Mouse (Mus musculus): ENCODE data around the gene Ube2a. TPM values are rescaled to one million over a fixed set of nuclear protein-coding genes. Genes with fewer than 3 reads are reported as not detected.
"Not testable (repeated sequence)": the region's sequence is repeated elsewhere in the genome, so short reads cannot be mapped to it uniquely, and the experiment has no call there.

Gene Ube2a
- polyA plus RNA-seq, 1 experiment from 2014 or later = 123 TPM

DNA sequence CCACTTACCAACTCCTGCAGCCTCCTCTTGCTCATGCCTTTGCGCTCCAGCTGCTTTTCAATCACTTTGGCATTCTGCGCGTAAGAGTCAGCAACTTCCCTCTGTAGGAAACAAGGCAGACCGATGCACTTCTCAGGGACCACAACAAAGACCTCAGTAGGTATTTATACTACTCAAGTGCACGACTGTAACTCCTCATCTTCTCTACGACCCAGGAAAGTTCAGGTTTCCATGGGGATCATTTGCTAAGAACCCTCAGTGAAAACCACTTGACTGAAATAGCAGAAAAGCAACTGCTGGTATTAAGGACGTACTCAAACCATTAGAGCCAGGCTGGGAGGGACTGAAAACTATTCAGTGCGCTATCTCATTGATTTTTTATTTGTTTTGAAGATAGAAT is 21.1 kb upstream of the Ube2a start:
- no peak overlapping the region for H3K4me2 ChIP-seq (replicated peaks)
- H3K9me3 ChIP-seq = no peaks in the 10 kb centered on the region
- no peak for ATAC-seq (ENCODE audit: low FRiP score, low read depth)
- H3K4me1 ChIP-seq = no peaks in the 10 kb centered on the region
- H3K9ac ChIP-seq = no peak overlapping the region
- H3K27ac ChIP-seq = no peak overlapping the region
- no peaks in the 10 kb centered on the region; the same call in 1 of the 2 replicates for H3K36me3 ChIP-seq
- 81% methylated on average over 8 of the region's 8 CpGs for WGBS
- no peaks in the 10 kb centered on the region for H3K27me3 ChIP-seq
- no peak overlapping the region for H3K4me3 ChIP-seq

GRCm38 (mm10) chrX:36863766-36864608 is 9.7 kb upstream of the Ube2a start:
- Histone ChIP-seq H3K27me3 (no peaks in the 10 kb centered on the region), H3K27ac (no peak overlapping the region), H3K4me2 (replicated peaks) (peak overlapping the region; percentile 61), H3K4me1 (peaks cover 6% of the 10 kb centered on the region; the same call in 1 of the 2 replicates), H3K9me3 (no peaks in the 10 kb centered on the region), H3K36me3 (no peaks in the 10 kb centered on the region), H3K9ac (peak overlapping the region; percentile 59), H3K4me3 (peak overlapping the region; percentile 46)
- 18% methylated on average over 43 of the region's 44 CpGs for WGBS
- ATAC-seq (ENCODE audit: low FRiP score, low read depth) = peak; percentile 87

DNA sequence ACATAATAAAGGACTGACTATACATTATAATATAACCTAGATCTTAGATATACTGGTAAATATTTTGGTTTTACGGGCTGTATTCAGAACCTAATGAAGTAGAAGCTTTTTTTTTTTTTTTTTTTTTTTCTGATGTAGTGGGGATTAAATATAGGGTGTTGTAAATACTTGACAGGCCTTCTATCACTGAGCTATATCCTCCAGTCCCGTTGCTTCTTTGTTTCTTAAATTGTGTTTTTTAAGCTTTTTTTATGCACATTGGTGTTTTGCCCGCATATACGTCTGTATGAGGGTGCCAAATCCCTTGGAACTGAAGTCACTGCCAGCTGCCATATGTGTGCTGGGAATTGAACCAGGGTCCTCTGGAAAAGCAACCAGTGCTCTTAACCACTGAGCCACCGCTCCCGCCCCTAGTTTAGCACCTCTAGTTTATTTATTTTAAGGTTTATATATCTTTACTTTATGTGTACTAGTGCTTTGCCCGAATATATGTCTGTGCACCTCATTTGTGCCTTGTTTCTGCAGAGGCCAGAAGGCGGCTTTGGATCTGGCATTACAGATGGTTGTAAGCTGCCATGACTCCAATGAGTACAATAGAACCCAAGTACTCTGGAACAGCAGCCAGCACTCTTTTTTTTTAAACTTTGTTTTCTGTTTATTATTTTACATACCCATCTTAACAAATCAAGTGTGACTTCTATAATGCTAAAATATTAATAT is 8.9 kb upstream of the Ube2a start:
- H3K27me3 ChIP-seq = no peaks in the 10 kb centered on the region
- H3K4me1 ChIP-seq = peaks cover 6% of the 10 kb centered on the region; the same call in 1 of the 2 replicates
- peak overlapping the region; percentile 46 for H3K4me3 ChIP-seq
- no peak; the same call in 1 of the 2 replicates for ATAC-seq (ENCODE audit: low FRiP score, low read depth)
- H3K36me3 ChIP-seq = no peaks in the 10 kb centered on the region
- H3K27ac ChIP-seq = no peak overlapping the region
- 59% methylated on average over 8 of the region's 8 CpGs for WGBS
- no peak overlapping the region for H3K9ac ChIP-seq
- H3K4me2 ChIP-seq (replicated peaks) = peak overlapping the region; percentile 44
- no peaks in the 10 kb centered on the region for H3K9me3 ChIP-seq

DNA sequence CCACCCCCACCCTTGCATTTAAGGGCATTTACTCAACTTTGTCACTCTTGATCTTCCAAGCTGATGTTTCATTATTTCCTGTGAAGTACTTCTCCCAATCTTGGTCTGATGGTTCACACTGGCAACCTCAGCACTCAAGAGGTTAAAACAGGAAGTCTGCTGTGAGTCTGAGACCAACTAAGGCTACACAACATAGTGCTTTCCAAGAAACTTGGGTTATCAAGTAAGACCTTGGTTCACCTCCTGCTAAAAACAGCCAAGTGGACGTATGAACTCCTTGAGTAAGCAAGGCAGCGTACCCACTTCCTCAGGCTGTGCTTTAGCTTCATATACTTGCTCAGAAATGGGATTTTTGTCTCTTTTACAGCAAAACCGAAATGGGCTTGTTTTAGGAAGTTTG is 3.3 kb upstream of the Ube2a start:
- H3K4me3 ChIP-seq = no peak overlapping the region
- H3K4me1 ChIP-seq = peaks cover 1% of the 10 kb centered on the region
- H3K9me3 ChIP-seq = no peaks in the 10 kb centered on the region
- H3K36me3 ChIP-seq = no peaks in the 10 kb centered on the region
- no peaks in the 10 kb centered on the region; the same call in 1 of the 2 replicates for H3K27me3 ChIP-seq
- WGBS = 69% methylated on average over 3 of the region's 3 CpGs
- no peak for ATAC-seq (ENCODE audit: low FRiP score, low read depth)
- H3K4me2 ChIP-seq (replicated peaks) = no peak overlapping the region
- H3K27ac ChIP-seq = no peak overlapping the region
- H3K9ac ChIP-seq = no peak overlapping the region

- H3K4me3 ChIP-seq = peak overlapping the region; percentile 64
- H3K27me3 ChIP-seq = no peaks in the 10 kb centered on the region; the same call in 1 of the 2 replicates
- peaks cover 7% of the 10 kb centered on the region; the same call in 1 of the 2 replicates for H3K36me3 ChIP-seq
- 8% methylated on average over 55 of the region's 57 CpGs for WGBS
- peak overlapping the region; percentile 77 for H3K9ac ChIP-seq
- ATAC-seq (ENCODE audit: low FRiP score, low read depth) = peak; percentile 95
- H3K27ac ChIP-seq = peak overlapping the region; percentile 85
- peak overlapping the region; percentile 70 for H3K4me2 ChIP-seq (replicated peaks)
- no peaks in the 10 kb centered on the region for H3K9me3 ChIP-seq
- peaks cover 4% of the 10 kb centered on the region for H3K4me1 ChIP-seq
Measured at GRCm38 (mm10) chrX:36874178-36874696, 537 bp downstream of the Ube2a start.

DNA sequence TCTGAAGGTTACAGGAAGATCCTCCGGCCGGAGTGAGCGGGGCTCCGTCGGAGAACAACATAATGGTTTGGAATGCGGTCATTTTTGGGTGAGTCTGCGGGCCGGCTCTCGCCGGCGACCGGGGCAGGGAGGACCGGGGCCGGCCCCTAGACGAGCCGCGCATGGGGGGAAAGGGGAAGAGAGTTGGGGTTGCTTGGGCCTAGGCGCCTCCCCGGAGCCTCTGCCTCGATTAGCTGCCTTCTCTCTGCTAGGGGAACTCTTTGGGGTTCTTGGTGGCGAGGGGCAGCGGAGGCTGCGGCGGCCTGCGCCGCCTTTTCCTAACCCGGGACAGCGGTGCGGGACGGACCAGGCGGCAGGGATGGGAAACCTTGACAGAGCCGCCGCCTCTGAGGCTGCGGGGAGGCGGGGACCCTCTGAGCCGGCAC is 1.0 kb downstream of the Ube2a start:
- Histone ChIP-seq H3K27me3 (no peaks in the 10 kb centered on the region; the same call in 1 of the 2 replicates), H3K9ac (peak overlapping the region; percentile 77), H3K4me2 (replicated peaks) (peak overlapping the region; percentile 70), H3K36me3 (peaks cover 7% of the 10 kb centered on the region; the same call in 1 of the 2 replicates), H3K9me3 (no peaks in the 10 kb centered on the region), H3K27ac (peak overlapping the region; percentile 85), H3K4me1 (peaks cover 4% of the 10 kb centered on the region), H3K4me3 (peak overlapping the region; percentile 64)
- ATAC-seq (ENCODE audit: low FRiP score, low read depth) = peak; percentile 57
- WGBS = 7% methylated on average over 26 of the region's 36 CpGs

- Histone ChIP-seq H3K27me3 (no peaks in the 10 kb centered on the region), H3K27ac (no peak overlapping the region), H3K9me3 (no peaks in the 10 kb centered on the region), H3K4me2 (replicated peaks) (no peak overlapping the region), H3K4me3 (no peak overlapping the region), H3K36me3 (peaks cover 13% of the 10 kb centered on the region), H3K4me1 (no peaks in the 10 kb centered on the region), H3K9ac (no peak overlapping the region)
- 83% methylated on average over 1 of the region's 1 CpGs for WGBS
- ATAC-seq (ENCODE audit: low FRiP score, low read depth) = no peak
Measured at GRCm38 (mm10) chrX:36884719-36885118, 11.0 kb downstream of the Ube2a start.

GRCm38 (mm10) chrX:36898931-36899330 is 25.2 kb downstream of the Ube2a start:
- WGBS = 31% methylated on average over 1 of the region's 1 CpGs
- H3K4me1 ChIP-seq; H3K4me2 ChIP-seq (replicated peaks); ATAC-seq (ENCODE audit: low FRiP score, low read depth); H3K9ac ChIP-seq; H3K27me3 ChIP-seq; H3K9me3 ChIP-seq; H3K27ac ChIP-seq; H3K4me3 ChIP-seq; H3K36me3 ChIP-seq: not testable (repeated sequence)

- Histone ChIP-seq H3K27me3 (no peaks in the 10 kb centered on the region), H3K9ac (peak overlapping the region; percentile 69; the same call in 1 of the 2 replicates), H3K4me2 (replicated peaks) (peak overlapping the region; percentile 72), H3K9me3 (no peaks in the 10 kb centered on the region), H3K4me3 (peak overlapping the region; percentile 56), H3K4me1 (0 out of 2 replicates have a peak, but pooled peaks cover 3% of the 10 kb centered on the region), H3K27ac (no peak overlapping the region), H3K36me3 (no peaks in the 10 kb centered on the region)
- WGBS = 36% methylated on average over 3 of the region's 3 CpGs
- no peak for ATAC-seq (ENCODE audit: low FRiP score, low read depth)
Measured at GRCm38 (mm10) chrX:36901655-36902054, 28.0 kb downstream of the Ube2a start.

DNA sequence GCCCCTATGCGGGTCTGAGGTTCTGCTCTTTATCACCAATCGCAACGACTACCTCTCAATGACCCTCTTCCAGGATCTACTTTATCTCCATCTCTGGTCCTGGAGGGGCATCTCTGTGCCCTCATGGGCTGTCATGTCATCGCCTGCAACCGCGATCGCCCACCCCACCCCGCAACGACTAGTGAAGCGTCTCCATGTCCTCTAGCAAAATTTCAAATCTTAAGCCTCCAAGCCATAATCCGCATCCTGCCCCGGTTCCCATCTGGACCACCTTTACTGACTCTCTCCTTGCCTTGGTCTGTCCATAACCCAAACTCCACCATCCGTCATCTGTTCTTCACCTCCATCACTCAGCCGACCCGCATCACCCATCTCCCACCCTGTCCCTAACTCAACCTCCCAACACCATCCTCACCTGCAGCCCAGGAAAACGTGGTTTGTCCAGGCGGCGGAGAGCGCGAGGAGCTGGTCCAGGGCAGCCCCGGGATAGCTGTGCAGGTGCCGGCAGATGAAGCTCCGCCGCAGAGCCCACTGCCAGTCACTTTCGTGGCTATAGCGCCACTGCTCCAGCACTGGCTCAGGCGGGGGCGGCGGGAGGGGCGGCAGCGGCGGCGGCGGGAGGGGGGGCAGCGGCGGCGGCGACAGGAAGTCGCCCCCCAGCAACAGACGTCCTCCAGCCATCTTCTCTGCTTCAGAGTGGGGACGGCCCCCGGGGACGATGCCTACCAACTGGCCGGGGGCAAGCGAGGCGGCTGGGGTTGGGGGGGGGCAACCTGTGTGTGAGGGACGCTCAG is 28.8 kb downstream of the Ube2a start, which contains the start of gene Nkrf:
Gene Nkrf, minus strand, starts transcription at position 579 of the 794 bp plus-strand sequence.
- Histone ChIP-seq H3K9me3 (no peaks in the 10 kb centered on the region), H3K4me3 (peak within 1 kb of the TSS; percentile 56), H3K36me3 (no peaks in the 10 kb centered on the region), H3K4me1 (0 out of 2 replicates have a peak, but pooled peaks cover 3% of the 10 kb centered on the region), H3K27me3 (no peaks in the 10 kb centered on the region), H3K4me2 (replicated peaks) (peak within 1 kb of the TSS; percentile 72), H3K27ac (peak within 1 kb of the TSS; percentile 55; the same call in 1 of the 2 replicates), H3K9ac (peak within 1 kb of the TSS; percentile 69)
- 23% methylated on average over 35 of the region's 47 CpGs for WGBS
- ATAC-seq (ENCODE audit: low FRiP score, low read depth) = peak; percentile 17; the same call in 1 of the 2 replicates

- 0 out of 2 replicates have a peak, but pooled peaks cover 3% of the 10 kb centered on the region for H3K4me1 ChIP-seq
- peak; percentile 90 for ATAC-seq (ENCODE audit: low FRiP score, low read depth)
- peak overlapping the region; percentile 72 for H3K4me2 ChIP-seq (replicated peaks)
- H3K27me3 ChIP-seq = no peaks in the 10 kb centered on the region
- 16% methylated on average over 30 of the region's 32 CpGs for WGBS
- H3K27ac ChIP-seq = peak overlapping the region; percentile 55; the same call in 1 of the 2 replicates
- no peaks in the 10 kb centered on the region for H3K9me3 ChIP-seq
- H3K36me3 ChIP-seq = no peaks in the 10 kb centered on the region
- H3K9ac ChIP-seq = peak overlapping the region; percentile 69
- H3K4me3 ChIP-seq = peak overlapping the region; percentile 56
Measured at GRCm38 (mm10) chrX:36903115-36903768, 29.5 kb downstream of the Ube2a start.
